9 mouse cellular contexts compared by ENCODE assay signal in the genomic region with DNA sequence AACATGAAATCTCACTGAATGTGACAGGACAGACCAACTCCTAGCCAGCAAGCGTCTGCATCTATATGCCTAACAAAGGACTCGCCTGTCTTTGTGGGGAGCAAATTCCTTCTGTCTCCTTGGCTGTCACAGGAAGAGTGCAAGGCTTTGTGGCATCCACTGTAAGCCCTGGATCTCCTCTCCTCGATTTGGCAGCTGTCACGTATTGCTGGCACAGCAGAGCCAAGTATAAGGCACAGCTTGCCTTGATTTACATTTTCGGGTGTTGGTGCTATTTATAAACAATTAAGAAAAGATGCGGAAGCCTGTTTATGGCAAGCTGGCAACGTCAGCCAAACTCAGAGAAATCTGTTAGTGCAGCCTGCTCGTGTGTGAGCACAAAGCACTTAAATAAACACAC. TPM values are rescaled to one million over a fixed set of nuclear protein-coding genes. Genes with fewer than 3 reads are reported as not detected.
DNase-seq lines count a peak whose midpoint lies in the region; ATAC-seq lines count a peak whose summit lies in the region.
"Had no signal": no experiment of that assay in that cellular context is flagged by ENCODE, and none has a peak within 500 bp of the region (broad histone marks: within the 10 kb centered on the region; RNA-seq: fewer than 3 reads in every experiment).

No protein-coding gene starts in this region.

- 8% methylated on average over 8 of the region's 8 CpGs for WGBS in forebrain, embryonic 14.5 days

- H3K27me3 ChIP-seq in forebrain, embryonic 14.5 days (replicated peaks; ENCODE audit: control insufficient read depth, insufficient read depth, low read length), result no peaks in the 10 kb centered on the region

- H3K27ac ChIP-seq in forebrain, embryonic 14.5 days (ENCODE audit: low read depth, low read length), result peak overlapping the region; percentile 94

- peaks cover 49% of the 10 kb centered on the region for H3K4me1 ChIP-seq in forebrain, embryonic 14.5 days (ENCODE audit: control insufficient read depth, insufficient read depth, low read length)

- peak overlapping the region; percentile 38 for H3K9ac ChIP-seq in forebrain, embryonic 14.5 days (ENCODE audit: low read length)

- ATAC-seq in forebrain, embryonic 14.5 days, result peak; percentile 91
- ATAC-seq in megakaryocyte-erythroid progenitor cell, adult 5-6 weeks (replicated peaks; ENCODE audit: low FRiP score, low TSS enrichment, poor library complexity, severe bottlenecking), result no peak

- intact Hi-C loops in left cerebral cortex, postnatal 14 days (cut with DNase I), result no loop called here

- no peaks in the 10 kb centered on the region for H3K36me3 ChIP-seq in forebrain, embryonic 14.5 days (ENCODE audit: control insufficient read depth, insufficient read depth, low read length)

- peak; percentile 54 to 76 for DNase-seq in left cerebral cortex, postnatal 14 days (ENCODE audit: low spot score in 2 of 2)
- DNase-seq in left cerebral cortex, adult 11 months (ENCODE audit: low spot score), result no peak
- peak; percentile 96 for DNase-seq in forebrain, embryonic 14.5 days (ENCODE audit: low spot score)
- peak; percentile 44 to 46 for DNase-seq in layer of hippocampus, postnatal 36 days
- peak; percentile 67 for DNase-seq in right cerebral cortex, postnatal 4 days
- no peak for DNase-seq in ovary, postnatal 36 days (ENCODE audit: low spot score)
- DNase-seq in thymus, adult 18-20 months, result no peak
- DNase-seq: gastrocnemius, postnatal 25 days had no signal

- 0 out of 2 replicates have a peak overlapping the region, but pooled peaks have one; percentile 8 for H3K4me2 ChIP-seq in forebrain, embryonic 14.5 days (ENCODE audit: low read length)

- no peaks in the 10 kb centered on the region for H3K9me3 ChIP-seq in forebrain, embryonic 14.5 days (replicated peaks; ENCODE audit: control insufficient read depth, low read length)

- no peak overlapping the region for H3K4me3 ChIP-seq in forebrain, embryonic 14.5 days (ENCODE audit: low read depth, low read length)

RNA-seq across cellular contexts. Expression of a gene that starts 25.3 kb away (rescaled TPM):
- total RNA-seq in left cerebral cortex, postnatal 14 days (2021), result 10 to 100 TPM; 66.8 to 71.6 TPM
- 36.9 and 45.8 TPM in 2 replicates for polyA plus RNA-seq in forebrain, embryonic 14.5 days (2014; fragmentation: Nextera tagmentation; extraction: Ambion mirVana)
- total RNA-seq in layer of hippocampus, postnatal 36 days (2021), result 10 to 100 TPM; 29.1 to 30.0 TPM
- total RNA-seq in megakaryocyte-erythroid progenitor cell, adult 5-6 weeks (2014; fragmentation: Nextera tagmentation), result 2.3 and 2.8 TPM in 2 replicates
- 0.33 and 2.4 TPM in 2 replicates for total RNA-seq in megakaryocyte-erythroid progenitor cell, adult 5-6 weeks (2017)

Comparison
In these comparisons a context has a peak if more than half of its experiments do, and no peak if none do; other contexts are left out.
1. DNase-seq: peak in left cerebral cortex, postnatal 14 days (2 of 2), forebrain, embryonic 14.5 days (single experiment), layer of hippocampus, postnatal 36 days (2 of 2) and right cerebral cortex, postnatal 4 days (single experiment); none in left cerebral cortex, adult 11 months (single experiment), ovary, postnatal 36 days (single experiment) and thymus, adult 18-20 months (0 of 2).
2. RNA of a gene that starts 25.3 kb away (total RNA-seq): 66.8 to 71.6 TPM in left cerebral cortex, postnatal 14 days and 29.1 to 30.0 TPM in layer of hippocampus, postnatal 36 days; 0.33 to 2.8 TPM in megakaryocyte-erythroid progenitor cell, adult 5-6 weeks; every median in the first group is over 4 times any median in the second.